In the genomic region with DNA sequence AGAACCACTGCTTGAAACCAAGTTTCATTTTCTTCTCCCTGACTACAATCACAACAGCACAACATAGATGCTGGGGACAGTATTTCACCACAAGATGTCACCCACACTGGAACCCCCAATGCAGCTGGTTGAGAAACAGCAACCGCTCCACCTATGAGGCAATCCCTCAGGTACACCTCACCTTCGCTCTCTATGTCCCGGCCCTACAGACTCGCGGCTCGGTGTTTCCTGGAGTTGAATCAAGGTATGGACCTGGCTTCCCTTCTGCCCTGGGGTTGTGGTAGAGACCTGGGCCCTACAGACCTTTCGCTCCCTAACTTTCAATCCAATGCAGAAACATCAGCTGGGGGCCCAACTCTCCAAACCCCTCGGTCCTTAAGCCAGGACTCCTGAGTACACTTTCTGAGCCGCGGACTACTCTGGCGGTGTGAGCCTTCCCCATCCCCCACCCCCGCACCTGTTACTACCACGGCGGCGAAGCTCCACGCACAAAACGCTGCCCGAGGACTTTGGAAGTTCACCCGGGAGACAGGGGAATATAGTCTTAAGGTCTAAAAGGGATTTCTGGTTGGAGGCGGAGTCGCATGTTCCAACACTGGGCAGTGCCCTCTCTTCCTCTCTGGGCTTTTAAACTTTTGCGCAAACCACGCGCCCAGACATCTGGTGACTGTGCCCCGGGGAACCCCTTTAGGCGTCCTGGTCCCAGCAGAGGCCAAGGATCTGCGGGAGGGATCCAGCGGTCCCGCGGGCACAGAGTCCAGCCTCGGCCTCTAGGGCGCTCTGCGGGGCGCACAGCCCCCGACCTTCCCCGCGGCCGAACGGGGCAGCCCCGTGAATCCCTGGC, we compare ENCODE assay signal across 8 mouse cellular contexts. TPM values are rescaled to one million over a fixed set of nuclear protein-coding genes. Genes with fewer than 3 reads are reported as not detected.
A peak's percentile ranks its signal among the peaks of the same experiment; 100 is the strongest.
DNase-seq lines count a peak whose midpoint lies in the region; ATAC-seq and TF ChIP-seq lines count a peak whose summit lies in the region.

No protein-coding gene starts in this region.

- no peak for TF ChIP-seq POLR2A in spleen, adult 2 months (IDR thresholded peaks at IDR 0.05; ENCODE audit: low read depth, low read length)

- H3K36me3 ChIP-seq in spleen, adult 2 months (ENCODE audit: control insufficient read depth, insufficient read depth, low read length): no peaks in the 10 kb centered on the region
- H3K36me3 ChIP-seq in erythroblast, embryonic 14.5 days (ENCODE audit: control insufficient read depth): peaks cover 33% of the 10 kb centered on the region
- no peaks in the 10 kb centered on the region for H3K36me3 ChIP-seq in kidney, embryonic 16.5 days (ENCODE audit: insufficient read depth, low read length)
- no peaks in the 10 kb centered on the region for H3K36me3 ChIP-seq in midbrain, embryonic 12.5 days

- H3K4me2 ChIP-seq in kidney, embryonic 16.5 days (replicated peaks; ENCODE audit: low read depth, low read length): peak overlapping the region; percentile 82
- H3K4me2 ChIP-seq in midbrain, embryonic 12.5 days (replicated peaks): peak overlapping the region; percentile 78

- no peak for TF ChIP-seq CTCF in spleen, adult 2 months (IDR thresholded peaks at IDR 0.05; ENCODE audit: extremely low read depth, insufficient read depth, insufficient read length, insufficient replicate concordance)

- H3K4me1 ChIP-seq in spleen, adult 2 months (ENCODE audit: control insufficient read depth, insufficient read depth, insufficient read length): peaks cover 36% of the 10 kb centered on the region
- H3K4me1 ChIP-seq in erythroblast, embryonic 14.5 days (ENCODE audit: control insufficient read depth): peaks cover 89% of the 10 kb centered on the region
- peaks cover 50% of the 10 kb centered on the region for H3K4me1 ChIP-seq in kidney, embryonic 16.5 days (ENCODE audit: insufficient read depth, low read length)
- H3K4me1 ChIP-seq in midbrain, embryonic 12.5 days: peaks cover 25% of the 10 kb centered on the region

- ATAC-seq in kidney, embryonic 16.5 days (ENCODE audit: low FRiP score, low TSS enrichment): no peak
- no peak for ATAC-seq in midbrain, embryonic 12.5 days (ENCODE audit: low FRiP score, low read depth)

- DNase-seq in spleen, adult 2 months (ENCODE audit: low read depth in 1 of 2, low spot score in 2 of 2): no peak
- no peak for DNase-seq in spleen, postnatal 14 days (ENCODE audit: low spot score in 2 of 2)
- DNase-seq in urinary bladder, postnatal 25 days (ENCODE audit: low spot score): no peak
- no peak for DNase-seq in gastrocnemius, postnatal 14 days
- no peak for DNase-seq in left cerebral cortex, adult 9 months (ENCODE audit: low spot score in 2 of 2)

- H3K4me3 ChIP-seq in spleen, adult 2 months (ENCODE audit: extremely low read depth, insufficient read depth, insufficient read length): peak overlapping the region; percentile 85
- peak overlapping the region; percentile 80 for H3K4me3 ChIP-seq in erythroblast, embryonic 14.5 days (replicated peaks)
- H3K4me3 ChIP-seq in kidney, embryonic 16.5 days (ENCODE audit: low read length): peak overlapping the region; percentile 74
- peak overlapping the region; percentile 54 for H3K4me3 ChIP-seq in midbrain, embryonic 12.5 days

- no peaks in the 10 kb centered on the region for H3K9me3 ChIP-seq in erythroblast, embryonic 14.5 days (ENCODE audit: control insufficient read depth, low read length)
- no peaks in the 10 kb centered on the region for H3K9me3 ChIP-seq in kidney, embryonic 16.5 days (ENCODE audit: low read length)
- H3K9me3 ChIP-seq in midbrain, embryonic 12.5 days: no peaks in the 10 kb centered on the region

- intact Hi-C loops in gastrocnemius, postnatal 14 days (cut with DNase I; ENCODE audit: low total_unique reads): loop anchor here (10.0 kb wide), 1 partner anchor 69 kb away; no protein-coding TSS in a partner anchor

- peak overlapping the region; percentile 78 for H3K27ac ChIP-seq in spleen, adult 2 months (ENCODE audit: insufficient read depth, low read length)
- H3K27ac ChIP-seq in kidney, embryonic 16.5 days (ENCODE audit: low read length): no peak overlapping the region; the same call in 1 of the 2 replicates
- no peak overlapping the region for H3K27ac ChIP-seq in midbrain, embryonic 12.5 days (replicated peaks)

- WGBS in spleen, adult 2 months: 2% methylated on average over 40 of the region's 40 CpGs
- 6% methylated on average over 40 of the region's 40 CpGs for WGBS in kidney, embryonic 16.5 days
- WGBS in midbrain, embryonic 12.5 days: 5% methylated on average over 40 of the region's 40 CpGs

- no peaks in the 10 kb centered on the region for H3K27me3 ChIP-seq in spleen, adult 2 months (ENCODE audit: control insufficient read depth, insufficient read depth, low read length)
- H3K27me3 ChIP-seq in erythroblast, embryonic 14.5 days (ENCODE audit: control insufficient read depth): no peaks in the 10 kb centered on the region
- no peaks in the 10 kb centered on the region for H3K27me3 ChIP-seq in kidney, embryonic 16.5 days (ENCODE audit: insufficient read depth, low read length)
- H3K27me3 ChIP-seq in midbrain, embryonic 12.5 days: peaks cover 50% of the 10 kb centered on the region

- H3K9ac ChIP-seq in kidney, embryonic 16.5 days (replicated peaks; ENCODE audit: low read length): peak overlapping the region; percentile 77
- peak overlapping the region; percentile 57 for H3K9ac ChIP-seq in midbrain, embryonic 12.5 days (replicated peaks)

RNA-seq across cellular contexts. Expression of a gene that starts 3.3 kb away (rescaled TPM):
- polyA plus RNA-seq in spleen, adult 2 months (2012; rRNA removed): 84.5 and 91.2 TPM in 2 replicates
- polyA plus RNA-seq in erythroblast, embryonic 14.5 days (2012): 1.6 and 1.8 TPM in 2 replicates
- 11.4 and 12.8 TPM in 2 replicates for polyA plus RNA-seq in kidney, embryonic 16.5 days (2015; fragmentation: Nextera tagmentation; extraction: Ambion mirVana)
- polyA plus RNA-seq in midbrain, embryonic 12.5 days (2016; fragmentation: Nextera tagmentation; extraction: Ambion mirVana): 1.1 and 1.8 TPM in 2 replicates
- total RNA-seq in gastrocnemius, postnatal 14 days (2021): 1 to 10 TPM; 5.9 to 9.0 TPM

RNA-seq across cellular contexts. Expression of a gene that starts 29.8 kb away (rescaled TPM):
- 0.35 and 0.72 TPM in 2 replicates for polyA plus RNA-seq in spleen, adult 2 months (2012; rRNA removed)
- not detected in 2 replicates for polyA plus RNA-seq in erythroblast, embryonic 14.5 days (2012)
- polyA plus RNA-seq in kidney, embryonic 16.5 days (2015; fragmentation: Nextera tagmentation; extraction: Ambion mirVana): 1.3 and 1.5 TPM in 2 replicates
- 0.37 and 0.63 TPM in 2 replicates for polyA plus RNA-seq in midbrain, embryonic 12.5 days (2016; fragmentation: Nextera tagmentation; extraction: Ambion mirVana)
- under 1 TPM; 0.49 to 0.84 TPM for total RNA-seq in gastrocnemius, postnatal 14 days (2021)

RNA-seq across cellular contexts. Expression of a gene that starts 30.6 kb away (rescaled TPM):
- polyA plus RNA-seq in spleen, adult 2 months (2012; rRNA removed): 10.0 and 14.2 TPM in 2 replicates
- polyA plus RNA-seq in erythroblast, embryonic 14.5 days (2012): 0.02 TPM in 1 of 2 replicates, not detected in the other
- polyA plus RNA-seq in kidney, embryonic 16.5 days (2015; fragmentation: Nextera tagmentation; extraction: Ambion mirVana): 17.0 and 17.5 TPM in 2 replicates
- 2.8 and 3.5 TPM in 2 replicates for polyA plus RNA-seq in midbrain, embryonic 12.5 days (2016; fragmentation: Nextera tagmentation; extraction: Ambion mirVana)
- 10 to 100 TPM; 16.8 to 22.8 TPM for total RNA-seq in gastrocnemius, postnatal 14 days (2021)

RNA-seq across cellular contexts. Expression of a gene that starts 37.3 kb away (rescaled TPM):
- not detected in 2 replicates for polyA plus RNA-seq in spleen, adult 2 months (2012; rRNA removed)
- not detected in 2 replicates for polyA plus RNA-seq in erythroblast, embryonic 14.5 days (2012)
- not detected in 2 replicates for polyA plus RNA-seq in kidney, embryonic 16.5 days (2015; fragmentation: Nextera tagmentation; extraction: Ambion mirVana)
- polyA plus RNA-seq in midbrain, embryonic 12.5 days (2016; fragmentation: Nextera tagmentation; extraction: Ambion mirVana): 0.18 and 0.41 TPM in 2 replicates
- not detected for total RNA-seq in gastrocnemius, postnatal 14 days (2021)

RNA-seq across cellular contexts. Expression of a gene that starts 42.3 kb away (rescaled TPM):
- polyA plus RNA-seq in spleen, adult 2 months (2012; rRNA removed): 42.3 and 77.3 TPM in 2 replicates
- polyA plus RNA-seq in erythroblast, embryonic 14.5 days (2012): 71.6 and 80.5 TPM in 2 replicates
- polyA plus RNA-seq in kidney, embryonic 16.5 days (2015; fragmentation: Nextera tagmentation; extraction: Ambion mirVana): 5.8 and 6.4 TPM in 2 replicates
- polyA plus RNA-seq in midbrain, embryonic 12.5 days (2016; fragmentation: Nextera tagmentation; extraction: Ambion mirVana): 17.9 and 19.0 TPM in 2 replicates
- 10 to 100 TPM; 23.4 to 25.6 TPM for total RNA-seq in gastrocnemius, postnatal 14 days (2021)
